Mouse (Mus musculus): Measurements from ENCODE around the gene Tasp1.

DNA sequence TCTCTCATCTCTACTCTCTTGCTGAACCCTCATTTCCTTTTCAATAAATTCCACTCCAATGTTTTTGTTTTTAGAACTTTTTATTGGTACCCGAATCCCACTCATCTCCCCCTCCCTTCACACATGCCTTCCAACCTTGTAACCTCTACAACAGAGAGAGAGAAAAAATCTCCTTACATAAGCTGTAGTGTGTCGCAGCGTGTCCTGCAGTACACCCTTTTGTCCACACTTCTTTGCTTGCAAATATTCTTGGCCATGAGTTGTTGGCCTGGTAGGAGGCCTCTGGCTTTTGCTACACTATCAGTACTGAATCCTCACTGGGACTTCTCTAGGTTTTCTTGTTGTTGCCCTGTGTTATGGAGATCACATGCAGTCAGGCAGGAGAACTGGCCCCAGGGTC, 249.3 kb downstream of the Tasp1 start:
- TF ChIP-seq MAFK (IDR thresholded peaks at IDR 0.05; ENCODE audit: borderline replicate concordance, low read depth, low read length) (no peak), POLR2A (IDR thresholded peaks at IDR 0.05; ENCODE audit: control insufficient read depth in 1 of 2, insufficient read depth in 1 of 2, low read depth in 1 of 2, low read length in 2 of 2, poor library complexity in 1 of 2) (no peak), MEF2A (IDR thresholded peaks at IDR 0.05; ENCODE audit: extremely low read depth, insufficient replicate concordance, low read depth, low read length, poor library complexity, severe bottlenecking) (no peak), TBP (IDR thresholded peaks at IDR 0.05; ENCODE audit: low read depth, low read length) (no peak)
